Mouse (Mus musculus) neural tube, embryonic 11.5 days (tissue): Measurements from ENCODE around the gene Vps45. TPM values are rescaled to one million over a fixed set of nuclear protein-coding genes. Genes with fewer than 3 reads are reported as not detected.

ENCODE experiments used
- ATAC-seq: fragments of 200-750 bp; cut with Nextera tagmentation; 2 replicates; pipeline ENCODE4 v1.8.0; 2017; ENCODE audit warnings: moderate number of reproducible peaks, mild to moderate bottlenecking, moderate TSS enrichment, moderate library complexity; ENCODE audit not compliant: insufficient read depth, low FRiP score, low TSS enrichment
- DNase-seq: peaks from one replicate; pipeline ENCODE4 v3.0.0-alpha.2; 2015; ENCODE audit warnings: low spot score
- H3K27ac ChIP-seq: fragments of 300-500 bp; sonication (generic); 2 replicates; pipeline ENCODE4 v1.5.1; 2014; ENCODE audit warnings: low read depth, mild to moderate bottlenecking, low read length
- H3K27me3 ChIP-seq: fragments of 300-500 bp; sonication (generic); 2 replicates; pipeline ENCODE4 v1.6.1; 2014; ENCODE audit warnings: mild to moderate bottlenecking, low read length, mixed read lengths; ENCODE audit not compliant: control insufficient read depth, insufficient read depth
- H3K36me3 ChIP-seq: fragments of 300-500 bp; sonication (generic); 2 replicates; pipeline ENCODE4 v1.6.1; 2014; ENCODE audit warnings: mild to moderate bottlenecking, low read length, moderate library complexity, mixed read lengths; ENCODE audit not compliant: control insufficient read depth, insufficient read depth
- H3K4me1 ChIP-seq: fragments of 300-500 bp; sonication (generic); 2 replicates; pipeline ENCODE4 v1.6.1; 2014; ENCODE audit warnings: low read length, mixed read lengths; ENCODE audit not compliant: control insufficient read depth, insufficient read depth
- H3K4me2 ChIP-seq: fragments of 300-500 bp; sonication (generic); 2 replicates; pipeline ENCODE4 v1.6.1; 2014; ENCODE audit warnings: low read depth, mild to moderate bottlenecking, moderate library complexity
- H3K4me3 ChIP-seq: fragments of 300-500 bp; sonication (generic); 2 replicates; pipeline ENCODE4 v1.5.1; 2014; ENCODE audit warnings: low read depth, low read length
- H3K9ac ChIP-seq: fragments of 300-500 bp; sonication (generic); 2 replicates; pipeline ENCODE4 v1.6.1; 2014; ENCODE audit warnings: mild to moderate bottlenecking, low read length
- H3K9me3 ChIP-seq: fragments of 300-500 bp; sonication (generic); 2 replicates; pipeline ENCODE4 v1.6.1; 2016; ENCODE audit warnings: low read length; ENCODE audit not compliant: control insufficient read depth
- WGBS: fragments of 180-500 bp; shearing (Covaris S2); extraction: QIAGEN DNeasy Blood & Tissue Kit; methylation state at CpG from one replicate; pipeline ENCODE4 v1.1.7; 2014; 5-methylcytosine and 5-hydroxymethylcytosine counted together
- polyA plus RNA-seq: library from polyadenylated mRNA; unstranded; fragments of >200 nt; fragmentation: Nextera tagmentation; extraction: Ambion mirVana; gene quantifications from 2 replicates; pipeline ENCODE4 v1.2.1, GENCODE M21; 2014

Vps45 gene
- polyA plus RNA-seq, 1 experiment from 2014 or later: 31.0 TPM

GRCm38 (mm10) chr3:96038851-96039250 lies 19.4 kb downstream of the Vps45 start:
- H3K36me3 ChIP-seq: no peaks in the 10 kb centered on the region
- H3K4me3 ChIP-seq: no peak overlapping the region
- H3K4me1 ChIP-seq: no peaks in the 10 kb centered on the region
- WGBS: 97% methylated on average over 4 of the region's 4 CpGs
- no peak overlapping the region for H3K9ac ChIP-seq
- no peaks in the 10 kb centered on the region for H3K9me3 ChIP-seq
- DNase-seq (no peak), ATAC-seq (no peak)
- no peak overlapping the region for H3K4me2 ChIP-seq
- H3K27me3 ChIP-seq: no peaks in the 10 kb centered on the region
- H3K27ac ChIP-seq: no peak overlapping the region

GRCm38 (mm10) chr3:96038156-96038555 lies 20.1 kb downstream of the Vps45 start:
- Histone ChIP-seq H3K4me1 (no peaks in the 10 kb centered on the region), H3K9me3 (no peaks in the 10 kb centered on the region), H3K27ac (no peak overlapping the region), H3K36me3 (no peaks in the 10 kb centered on the region), H3K4me3 (no peak overlapping the region), H3K9ac (no peak overlapping the region), H3K4me2 (no peak overlapping the region), H3K27me3 (no peaks in the 10 kb centered on the region)
- no peak for DNase-seq
- 79% methylated on average over 5 of the region's 5 CpGs for WGBS
- ATAC-seq: no peak

DNA sequence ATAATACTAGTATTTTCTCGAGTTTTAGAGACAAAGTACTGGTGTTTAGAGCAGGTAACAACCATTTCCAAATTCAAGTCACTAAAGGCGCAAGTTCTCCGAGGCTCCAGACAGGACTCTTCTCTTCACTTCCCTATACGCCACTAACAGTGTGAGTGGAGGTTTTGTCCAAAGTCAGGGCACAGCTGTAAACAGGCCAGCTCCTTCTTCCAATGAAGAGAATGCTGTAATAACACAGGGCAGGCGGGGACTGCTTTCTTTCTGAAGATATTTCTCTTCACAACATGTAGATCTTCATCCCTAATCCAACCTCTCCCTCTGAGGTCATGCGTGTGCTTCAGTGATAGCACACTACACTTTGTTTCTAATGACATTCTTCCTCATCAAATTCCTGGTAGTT lies 21.5 kb downstream of the Vps45 start:
- ATAC-seq: no peak
- Histone ChIP-seq H3K9ac (no peak overlapping the region), H3K27ac (no peak overlapping the region), H3K4me2 (no peak overlapping the region), H3K9me3 (no peaks in the 10 kb centered on the region), H3K27me3 (no peaks in the 10 kb centered on the region), H3K4me3 (no peak overlapping the region), H3K36me3 (no peaks in the 10 kb centered on the region), H3K4me1 (no peaks in the 10 kb centered on the region)
- WGBS: 89% methylated on average over 6 of the region's 6 CpGs
- DNase-seq: no peak

DNA sequence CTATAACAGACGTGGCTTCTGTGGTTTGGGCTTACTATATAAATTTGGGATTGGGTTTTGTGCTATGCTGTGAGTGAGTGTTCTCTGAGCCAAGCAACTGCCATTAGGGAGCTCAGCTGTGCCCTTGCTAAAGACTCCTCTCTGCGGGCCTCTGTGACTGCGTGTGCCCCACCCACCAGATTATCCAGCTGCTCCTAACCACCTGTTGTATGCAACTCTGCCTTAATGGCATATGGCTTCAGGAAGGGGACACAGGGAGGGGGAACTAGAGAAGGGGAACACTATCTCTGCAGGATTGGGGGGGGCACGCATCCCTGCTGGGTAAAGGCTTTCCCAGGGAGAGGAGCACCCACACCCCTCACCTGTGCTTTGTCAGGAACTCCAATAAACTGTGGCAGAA lies 25.2 kb downstream of the Vps45 start:
- WGBS: 78% methylated on average over 4 of the region's 4 CpGs
- H3K9me3 ChIP-seq: no peaks in the 10 kb centered on the region
- DNase-seq (no peak), ATAC-seq (no peak)
- no peak overlapping the region for H3K4me2 ChIP-seq
- H3K4me3 ChIP-seq: no peak overlapping the region
- H3K27ac ChIP-seq: no peak overlapping the region
- no peaks in the 10 kb centered on the region for H3K27me3 ChIP-seq
- H3K4me1 ChIP-seq: no peaks in the 10 kb centered on the region
- H3K9ac ChIP-seq: no peak overlapping the region
- H3K36me3 ChIP-seq: no peaks in the 10 kb centered on the region

GRCm38 (mm10) chr3:96032652-96033017 lies 25.6 kb downstream of the Vps45 start:
- no peak overlapping the region for H3K4me2 ChIP-seq
- no peak overlapping the region for H3K4me3 ChIP-seq
- WGBS: 86% methylated on average over 6 of the region's 6 CpGs
- H3K27me3 ChIP-seq: no peaks in the 10 kb centered on the region
- ATAC-seq (no peak), DNase-seq (no peak)
- H3K27ac ChIP-seq: no peak overlapping the region
- H3K9ac ChIP-seq: no peak overlapping the region
- H3K4me1 ChIP-seq: no peaks in the 10 kb centered on the region
- H3K9me3 ChIP-seq: no peaks in the 10 kb centered on the region
- no peaks in the 10 kb centered on the region for H3K36me3 ChIP-seq

DNA sequence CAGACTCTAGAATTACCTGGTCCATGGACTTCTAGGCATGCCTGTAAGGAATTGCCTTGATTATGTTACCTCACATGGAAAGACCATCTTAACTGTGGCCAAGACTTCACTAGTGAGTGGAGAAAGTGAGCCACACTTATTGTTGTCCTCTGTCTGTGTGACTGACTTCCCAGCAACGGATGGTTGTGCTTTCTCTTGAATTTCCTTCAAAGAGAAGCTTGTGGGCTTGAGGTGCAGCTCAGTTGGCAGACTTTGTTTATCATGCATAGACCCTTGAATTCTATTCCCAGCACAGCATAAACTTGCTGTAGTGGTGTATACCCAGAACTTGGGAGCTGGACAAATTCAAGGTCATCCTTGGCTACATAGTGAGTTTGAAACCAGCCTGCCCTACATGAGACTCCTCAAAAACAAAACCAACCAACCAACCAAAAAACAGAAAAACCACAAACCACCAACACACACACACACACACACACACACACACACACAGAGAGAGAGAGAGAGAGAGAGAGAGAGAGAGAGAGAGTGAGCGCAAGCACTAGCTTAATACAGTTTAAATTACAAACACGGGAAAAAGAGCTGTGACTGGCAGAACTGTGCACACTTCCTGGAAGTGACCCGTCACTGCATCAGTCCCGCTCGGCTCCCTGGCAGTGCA lies 26.1 kb downstream of the Vps45 start:
- no peak for DNase-seq
- no peaks in the 10 kb centered on the region for H3K4me1 ChIP-seq
- WGBS: 86% methylated on average over 6 of the region's 6 CpGs
- H3K4me3 ChIP-seq: no peak overlapping the region
- H3K4me2 ChIP-seq: no peak overlapping the region
- no peaks in the 10 kb centered on the region for H3K36me3 ChIP-seq
- no peak for ATAC-seq
- H3K27ac ChIP-seq: no peak overlapping the region
- no peaks in the 10 kb centered on the region for H3K9me3 ChIP-seq
- no peaks in the 10 kb centered on the region for H3K27me3 ChIP-seq
- no peak overlapping the region for H3K9ac ChIP-seq

DNA sequence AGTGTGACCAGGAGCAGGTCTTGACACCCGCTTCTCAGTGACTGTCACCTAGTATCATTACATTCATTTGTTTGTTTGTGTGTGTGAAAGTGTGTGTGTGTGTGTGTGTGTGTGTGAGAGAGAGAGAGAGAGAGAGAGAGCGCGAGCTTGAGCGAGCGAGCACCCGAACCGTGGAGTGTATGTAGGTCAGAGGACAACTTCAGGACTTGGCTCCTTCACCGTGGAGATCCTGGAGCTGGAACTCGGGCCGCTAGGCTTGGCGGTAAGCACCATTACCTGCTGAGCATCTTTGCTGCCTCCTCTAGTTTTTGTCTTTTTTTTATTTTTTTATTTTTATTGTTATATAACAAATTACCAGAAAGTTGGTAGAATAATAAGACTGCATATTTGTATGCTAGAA lies 28.5 kb downstream of the Vps45 start:
- no peaks in the 10 kb centered on the region for H3K9me3 ChIP-seq
- no peak for ATAC-seq
- 89% methylated on average over 11 of the region's 11 CpGs for WGBS
- H3K27ac ChIP-seq: no peak overlapping the region
- no peaks in the 10 kb centered on the region for H3K4me1 ChIP-seq
- H3K9ac ChIP-seq: no peak overlapping the region
- no peaks in the 10 kb centered on the region for H3K36me3 ChIP-seq
- no peak overlapping the region for H3K4me2 ChIP-seq
- H3K4me3 ChIP-seq: no peak overlapping the region
- H3K27me3 ChIP-seq: no peaks in the 10 kb centered on the region
- DNase-seq: no peak

DNA sequence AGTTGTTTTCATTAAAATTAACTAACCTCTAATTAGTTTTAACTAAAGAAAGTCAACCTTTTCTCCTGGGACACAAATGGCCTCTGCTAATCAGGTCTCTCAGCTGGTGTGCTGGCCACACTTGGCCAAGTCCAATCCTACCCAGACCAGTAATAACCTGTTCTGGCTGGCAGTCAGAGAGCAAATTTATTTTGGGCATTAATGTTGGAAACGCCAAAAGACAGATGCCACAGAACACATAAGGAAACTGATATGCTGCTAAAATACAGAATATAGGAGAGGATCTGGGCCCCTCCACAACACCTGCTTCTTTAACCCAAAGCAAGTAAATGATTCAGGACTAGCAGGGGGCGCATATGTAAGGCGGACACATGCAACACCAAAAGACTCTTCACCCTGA lies 28.9 kb downstream of the Vps45 start:
- H3K4me3 ChIP-seq: no peak overlapping the region
- WGBS: 87% methylated on average over 3 of the region's 3 CpGs
- no peaks in the 10 kb centered on the region for H3K27me3 ChIP-seq
- no peak overlapping the region for H3K9ac ChIP-seq
- H3K36me3 ChIP-seq: no peaks in the 10 kb centered on the region
- H3K27ac ChIP-seq: no peak overlapping the region
- H3K9me3 ChIP-seq: no peaks in the 10 kb centered on the region
- H3K4me2 ChIP-seq: no peak overlapping the region
- DNase-seq: no peak
- no peaks in the 10 kb centered on the region for H3K4me1 ChIP-seq
- ATAC-seq: no peak

GRCm38 (mm10) chr3:96027875-96028274 lies 30.4 kb downstream of the Vps45 start:
- ATAC-seq (no peak), DNase-seq (no peak)
- H3K9me3 ChIP-seq: no peaks in the 10 kb centered on the region
- WGBS: 100% methylated on average over 1 of the region's 1 CpGs
- no peak overlapping the region for H3K4me2 ChIP-seq
- no peaks in the 10 kb centered on the region for H3K27me3 ChIP-seq
- no peak overlapping the region for H3K27ac ChIP-seq
- H3K36me3 ChIP-seq: no peaks in the 10 kb centered on the region
- H3K4me1 ChIP-seq: no peaks in the 10 kb centered on the region
- H3K9ac ChIP-seq: no peak overlapping the region
- H3K4me3 ChIP-seq: no peak overlapping the region
